Mouse (Mus musculus): ENCODE results near the gene Serpina6. TPM values are rescaled to one million over a fixed set of nuclear protein-coding genes. Genes with fewer than 3 reads are reported as not detected.
"Not testable (repeated sequence)": the region's sequence is repeated elsewhere in the genome, so short reads cannot be mapped to it uniquely, and the experiment has no call there.

Serpina6 gene
- polyA plus RNA-seq (2012; ENCODE audit: insufficient read depth, insufficient read length, missing spikeins) = not detected in 2 replicates

DNA sequence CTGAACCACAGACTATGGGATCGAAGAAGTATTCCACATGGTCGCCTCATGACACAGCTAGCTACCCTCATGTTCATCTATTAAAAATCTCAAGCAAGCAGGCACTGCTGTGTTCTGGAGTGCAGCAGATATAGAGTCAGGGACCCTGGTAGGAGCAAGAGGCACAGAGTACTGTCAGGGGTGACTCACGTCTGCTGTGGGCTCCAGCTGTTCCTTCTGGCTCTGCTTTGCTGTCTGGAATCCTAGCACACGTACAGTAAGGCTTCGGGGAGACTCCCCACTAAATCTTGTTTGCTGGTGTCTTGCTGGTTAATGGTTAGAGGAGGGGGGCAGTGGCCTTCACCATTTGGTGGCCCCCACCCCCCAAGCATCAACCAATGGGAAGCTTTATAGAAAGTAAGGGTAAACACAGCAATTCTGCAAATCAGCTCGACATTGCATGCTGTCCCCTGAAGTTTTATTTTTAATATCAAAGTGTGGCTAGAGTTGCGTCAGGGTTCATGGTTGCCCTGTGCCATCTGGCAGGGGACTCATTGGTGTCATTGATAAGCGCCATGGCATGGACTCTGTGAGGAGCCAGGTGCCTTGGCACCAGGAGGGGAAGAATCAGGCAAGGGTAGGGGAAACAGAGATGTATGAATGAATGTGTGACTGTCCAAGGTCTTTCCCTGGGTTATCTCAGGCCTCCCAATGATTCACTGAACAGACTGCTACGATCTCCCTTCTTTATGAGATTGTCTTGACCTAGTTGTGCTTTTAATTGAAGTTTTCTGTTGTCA lies at the start of gene Serpina6:
Gene Serpina6, minus strand, starts transcription at position 365 of the 779 bp plus-strand sequence.
- no peak within 1 kb of the TSS for H3K27ac ChIP-seq (replicated peaks; ENCODE audit: low read depth, low read length)
- no peak within 1 kb of the TSS for H3K4me3 ChIP-seq (ENCODE audit: insufficient read depth, low read depth, low read length)
- peaks cover 2% of the 10 kb centered on the region; the same call in 1 of the 2 replicates for H3K4me1 ChIP-seq (ENCODE audit: control insufficient read depth, insufficient read depth, insufficient read length, low read length)

DNA sequence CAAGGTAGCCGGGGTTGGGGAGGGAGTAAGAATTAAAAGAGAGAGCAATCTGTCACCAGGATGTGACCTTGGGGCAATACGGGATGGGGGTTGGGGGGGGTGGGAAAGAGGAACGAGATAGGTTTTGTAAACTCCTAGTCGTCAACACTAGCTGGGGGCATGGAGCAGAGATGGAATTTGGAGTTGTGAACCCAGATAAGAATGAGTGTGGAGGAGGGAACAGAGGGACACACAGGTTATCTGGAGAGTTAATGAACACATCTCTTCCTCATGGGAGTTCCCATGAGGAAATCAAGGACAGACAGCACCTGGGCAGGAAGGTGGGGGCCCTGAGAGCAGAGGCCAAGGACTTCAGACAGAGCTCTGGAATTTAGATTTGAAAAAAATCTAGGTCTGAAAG lies 49.1 kb upstream of the Serpina6 start:
- Histone ChIP-seq H3K4me3 (ENCODE audit: insufficient read depth, low read depth, low read length) (no peak overlapping the region), H3K27ac (replicated peaks; ENCODE audit: low read depth, low read length) (no peak overlapping the region), H3K4me1 (ENCODE audit: control insufficient read depth, insufficient read depth, insufficient read length, low read length) (no peaks in the 10 kb centered on the region)

DNA sequence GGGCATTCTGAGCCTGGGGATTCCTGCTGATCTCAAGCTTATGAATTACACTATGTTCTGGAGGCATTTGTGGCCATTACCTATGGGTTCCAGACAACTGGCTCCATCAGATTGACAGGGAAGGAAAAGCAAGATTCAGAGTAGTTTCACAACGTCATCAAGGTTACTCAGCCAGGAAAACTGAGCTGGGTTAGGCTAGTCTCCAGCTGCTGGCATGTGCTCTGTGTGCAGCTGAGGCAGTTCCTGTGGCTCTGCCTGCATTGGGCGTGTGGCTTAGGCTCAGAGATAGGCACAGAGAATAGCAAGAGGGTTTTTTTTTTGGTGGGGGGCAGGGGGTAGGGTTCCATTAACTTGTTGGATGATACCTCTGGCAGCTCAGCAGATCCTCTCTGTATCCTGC lies 48.5 kb upstream of the Serpina6 start:
- H3K27ac ChIP-seq (replicated peaks; ENCODE audit: low read depth, low read length) = no peak overlapping the region
- no peaks in the 10 kb centered on the region for H3K4me1 ChIP-seq (ENCODE audit: control insufficient read depth, insufficient read depth, insufficient read length, low read length)
- H3K4me3 ChIP-seq (ENCODE audit: insufficient read depth, low read depth, low read length) = no peak overlapping the region

DNA sequence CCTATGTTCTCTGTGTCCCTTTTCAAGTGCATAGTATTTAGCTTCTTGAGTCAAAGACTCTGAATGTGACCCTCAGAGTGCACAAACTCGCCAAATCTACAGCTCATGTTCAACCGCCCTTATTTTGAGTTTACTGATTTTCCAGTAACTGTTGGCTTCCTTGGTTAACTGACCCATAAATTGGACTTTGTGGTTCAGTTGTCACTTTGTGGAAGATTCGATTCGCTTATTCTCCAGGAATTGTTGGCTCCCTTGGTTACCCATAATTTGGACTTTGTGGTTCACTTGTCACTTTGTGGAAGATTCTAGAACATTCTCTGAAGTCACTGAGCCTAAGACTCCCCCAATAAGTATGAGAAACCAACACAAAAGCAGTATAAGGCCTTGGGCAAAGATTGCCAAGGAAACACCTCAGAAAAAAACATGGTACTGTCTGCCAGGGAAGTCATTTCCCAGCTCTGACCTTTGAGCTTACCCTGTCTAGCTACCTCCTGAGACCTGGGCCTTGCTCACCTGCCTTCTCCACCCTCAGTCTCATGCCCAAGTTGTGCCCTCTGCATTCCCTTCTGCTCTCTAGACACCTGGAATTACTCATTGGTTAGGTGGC lies 43.2 kb upstream of the Serpina6 start:
- Histone ChIP-seq H3K4me1 (ENCODE audit: control insufficient read depth, insufficient read depth, insufficient read length, low read length) (no peaks in the 10 kb centered on the region), H3K4me3 (ENCODE audit: insufficient read depth, low read depth, low read length) (no peak overlapping the region), H3K27ac (replicated peaks; ENCODE audit: low read depth, low read length) (no peak overlapping the region)

DNA sequence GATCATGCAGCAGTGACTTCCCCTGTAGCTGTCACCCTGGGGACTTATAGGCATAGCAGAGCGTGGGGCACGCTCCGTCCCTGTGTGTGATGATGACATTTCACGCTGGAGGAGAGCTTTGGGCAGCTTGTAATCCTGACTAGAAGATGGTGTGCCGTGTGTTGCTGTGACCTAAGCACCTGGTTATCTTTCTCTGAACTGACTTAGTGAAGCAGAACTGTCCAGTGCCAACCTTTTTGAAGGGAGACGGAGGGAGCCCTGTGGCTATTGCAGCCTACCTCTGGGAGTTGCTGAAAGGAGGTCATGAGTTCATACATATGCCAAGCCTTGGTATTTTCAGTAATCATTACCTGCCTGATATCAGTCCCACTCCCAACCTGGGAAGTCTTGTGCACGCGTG lies 38.4 kb upstream of the Serpina6 start, which contains the start of gene Serpina1f:
Gene Serpina1f, minus strand, starts transcription at position 101 of the 400 bp plus-strand sequence.
- Histone ChIP-seq H3K27ac (replicated peaks; ENCODE audit: low read depth, low read length) (no peak within 1 kb of the TSS), H3K4me1 (ENCODE audit: control insufficient read depth, insufficient read depth, insufficient read length, low read length) (no peaks in the 10 kb centered on the region), H3K4me3 (ENCODE audit: insufficient read depth, low read depth, low read length) (no peak within 1 kb of the TSS)

DNA sequence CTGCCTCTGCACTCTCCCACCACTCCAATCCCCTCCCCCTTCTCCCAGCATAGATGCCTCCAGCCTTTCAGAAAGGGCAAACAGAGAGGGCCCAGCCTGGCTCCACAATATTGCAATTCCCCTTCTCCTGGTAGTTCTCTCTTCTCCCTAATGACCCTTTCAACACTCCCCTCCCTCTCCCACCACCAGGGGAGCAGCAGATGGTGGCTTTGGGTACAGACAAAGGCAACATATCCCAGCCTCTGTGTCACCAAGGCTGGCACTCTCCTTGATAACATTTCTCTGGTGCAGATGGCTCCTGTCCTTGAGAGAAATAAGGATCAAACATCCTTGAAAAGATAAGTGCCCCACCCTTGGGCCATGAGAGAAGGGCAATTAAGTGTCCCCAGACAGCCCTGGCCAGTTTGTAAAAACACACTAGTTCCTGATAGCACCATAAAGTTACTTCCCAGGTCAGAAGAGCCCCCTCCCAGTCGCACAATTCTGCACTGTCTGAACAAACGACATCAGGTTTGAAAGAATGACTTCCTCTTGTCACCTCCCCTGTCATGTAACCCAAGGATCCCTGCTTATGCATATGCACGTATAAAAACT lies 31.3 kb upstream of the Serpina6 start:
- Histone ChIP-seq H3K4me3 (ENCODE audit: insufficient read depth, low read depth, low read length) (no peak overlapping the region), H3K27ac (replicated peaks; ENCODE audit: low read depth, low read length) (no peak overlapping the region), H3K4me1 (ENCODE audit: control insufficient read depth, insufficient read depth, insufficient read length, low read length) (no peaks in the 10 kb centered on the region)

DNA sequence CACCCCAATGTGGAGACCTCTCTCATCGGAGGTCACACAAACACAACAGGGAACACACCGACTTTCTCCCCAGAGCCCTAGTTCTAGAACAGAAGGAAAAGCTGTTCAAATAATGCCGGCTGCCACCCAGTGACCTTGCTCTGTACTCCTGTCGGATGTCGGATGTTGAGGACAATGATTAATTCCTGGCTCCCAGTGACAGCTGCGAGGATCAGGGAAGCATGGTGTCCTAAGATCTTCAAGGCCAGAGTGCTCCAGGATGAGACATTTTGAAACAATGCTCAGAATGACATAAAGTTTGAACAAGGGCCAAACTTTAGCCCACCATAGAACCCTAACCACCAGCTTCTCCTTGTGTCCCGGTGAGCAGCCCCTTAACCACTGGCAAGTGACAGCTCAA lies 30.0 kb upstream of the Serpina6 start:
- Histone ChIP-seq H3K4me1 (ENCODE audit: control insufficient read depth, insufficient read depth, insufficient read length, low read length) (no peaks in the 10 kb centered on the region), H3K27ac (replicated peaks; ENCODE audit: low read depth, low read length) (no peak overlapping the region), H3K4me3 (ENCODE audit: insufficient read depth, low read depth, low read length) (no peak overlapping the region)

DNA sequence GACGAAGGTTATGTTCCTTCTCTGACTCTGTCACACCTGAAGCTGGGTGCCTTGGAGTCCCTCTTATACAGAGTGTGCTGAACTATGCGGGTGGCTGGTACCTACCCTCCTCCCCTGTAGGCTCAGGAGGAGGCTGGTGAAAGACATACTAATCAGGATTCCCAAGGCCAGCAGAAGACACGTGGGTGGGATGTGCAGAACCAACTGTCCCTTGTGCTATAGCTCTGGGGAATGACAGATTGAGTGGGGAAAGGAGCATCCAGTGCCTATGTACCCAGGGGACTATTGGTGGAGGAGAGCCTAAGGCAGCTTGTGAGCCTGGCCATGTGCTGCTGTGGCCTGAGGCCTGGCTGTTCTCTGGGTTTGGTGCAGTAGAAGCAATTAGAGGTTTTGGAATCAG lies 29.0 kb upstream of the Serpina6 start:
- no peak overlapping the region for H3K27ac ChIP-seq (replicated peaks; ENCODE audit: low read depth, low read length)
- H3K4me3 ChIP-seq (ENCODE audit: insufficient read depth, low read depth, low read length) = no peak overlapping the region

DNA sequence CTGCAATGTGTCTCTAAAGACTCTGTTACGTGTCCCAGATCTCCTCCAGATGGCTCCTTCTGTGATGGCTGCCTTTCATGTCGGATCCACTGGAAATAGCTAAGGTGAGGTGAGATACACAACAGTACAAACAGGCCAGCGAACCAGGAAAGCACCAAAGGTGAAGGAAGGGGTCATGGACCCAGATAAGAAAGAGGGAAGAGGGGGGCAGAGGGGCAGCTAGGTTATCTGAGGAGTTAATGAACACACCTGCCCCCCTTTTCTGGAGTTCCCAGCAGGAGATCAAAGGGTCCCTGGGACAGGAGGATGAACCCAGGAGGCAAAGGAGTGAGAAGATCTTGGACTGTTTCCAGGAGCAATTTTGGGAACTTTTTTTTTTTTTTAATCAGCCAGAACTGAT lies 28.4 kb upstream of the Serpina6 start:
- no peak overlapping the region for H3K4me3 ChIP-seq (ENCODE audit: insufficient read depth, low read depth, low read length)
- H3K27ac ChIP-seq (replicated peaks; ENCODE audit: low read depth, low read length) = no peak overlapping the region
- H3K4me1 ChIP-seq (ENCODE audit: control insufficient read depth, insufficient read depth, insufficient read length, low read length) = no peaks in the 10 kb centered on the region

More for the DNA sequence above, 29.0 kb upstream of the Serpina6 start:
- H3K4me1 ChIP-seq (ENCODE audit: control insufficient read depth, insufficient read depth, insufficient read length, low read length) = no peaks in the 10 kb centered on the region

DNA sequence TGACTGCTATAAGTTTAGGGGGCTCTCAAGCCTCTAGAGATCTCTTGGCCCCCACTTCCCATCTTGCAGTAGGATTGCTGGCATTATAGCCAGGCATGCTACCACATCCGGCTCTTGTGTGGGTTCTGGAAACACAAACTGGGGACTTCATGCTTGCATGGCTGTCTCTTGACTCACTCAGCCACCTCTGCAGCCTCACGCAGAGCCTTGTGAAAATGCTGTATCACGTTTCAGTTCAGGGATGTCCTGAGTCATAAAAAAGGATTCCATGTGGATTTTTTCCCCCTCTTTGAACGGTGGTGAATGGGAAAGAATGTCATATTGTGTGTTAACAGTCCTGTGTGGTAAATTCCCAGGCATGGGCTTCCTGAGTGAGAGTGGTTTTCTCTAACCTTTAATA lies 26.8 kb upstream of the Serpina6 start:
- Histone ChIP-seq H3K4me3 (ENCODE audit: insufficient read depth, low read depth, low read length) (no peak overlapping the region), H3K4me1 (ENCODE audit: control insufficient read depth, insufficient read depth, insufficient read length, low read length) (no peaks in the 10 kb centered on the region), H3K27ac (replicated peaks; ENCODE audit: low read depth, low read length) (no peak overlapping the region)

DNA sequence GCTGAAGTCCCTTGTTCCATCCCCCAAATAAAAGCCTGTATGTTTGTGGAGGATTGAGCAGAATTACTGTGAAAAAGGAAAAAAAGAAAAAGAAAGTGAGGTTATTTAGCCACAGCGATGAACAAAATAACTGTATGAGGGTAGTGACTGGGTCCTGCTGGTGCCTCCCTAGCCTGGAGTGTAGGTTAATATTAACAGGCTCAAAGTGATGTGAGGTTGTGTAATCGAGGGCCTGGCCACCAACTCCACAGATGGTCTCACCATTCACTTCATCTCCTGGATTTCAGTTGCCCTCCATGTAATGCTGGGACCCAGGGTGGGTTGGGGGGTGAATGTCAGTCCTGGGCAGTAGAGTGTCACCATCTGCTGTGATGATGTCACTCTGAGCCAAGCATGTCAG lies 24.7 kb upstream of the Serpina6 start:
- Histone ChIP-seq H3K27ac (replicated peaks; ENCODE audit: low read depth, low read length) (no peak overlapping the region), H3K4me3 (ENCODE audit: insufficient read depth, low read depth, low read length) (no peak overlapping the region), H3K4me1 (ENCODE audit: control insufficient read depth, insufficient read depth, insufficient read length, low read length) (no peaks in the 10 kb centered on the region)

DNA sequence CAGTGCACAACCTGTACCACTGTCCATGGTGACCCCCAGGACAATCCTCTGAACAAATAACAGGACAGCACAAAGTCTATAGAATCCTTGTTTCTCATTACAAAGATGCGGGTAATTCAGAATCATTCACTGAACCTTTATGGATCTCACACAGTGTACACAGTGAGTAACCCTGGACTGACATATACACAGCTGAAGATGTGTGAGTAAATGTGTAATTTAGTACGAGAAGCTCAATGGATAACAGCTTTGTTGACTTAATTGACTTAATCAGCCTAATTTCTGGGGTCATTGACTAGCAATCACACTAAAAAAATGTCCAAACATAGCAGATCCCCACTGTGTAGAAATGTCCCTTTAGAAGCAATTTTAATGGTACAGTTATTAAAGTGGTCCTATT lies 24.2 kb upstream of the Serpina6 start:
- Histone ChIP-seq H3K27ac (replicated peaks; ENCODE audit: low read depth, low read length) (no peak overlapping the region), H3K4me3 (ENCODE audit: insufficient read depth, low read depth, low read length) (no peak overlapping the region), H3K4me1 (ENCODE audit: control insufficient read depth, insufficient read depth, insufficient read length, low read length) (no peaks in the 10 kb centered on the region)

DNA sequence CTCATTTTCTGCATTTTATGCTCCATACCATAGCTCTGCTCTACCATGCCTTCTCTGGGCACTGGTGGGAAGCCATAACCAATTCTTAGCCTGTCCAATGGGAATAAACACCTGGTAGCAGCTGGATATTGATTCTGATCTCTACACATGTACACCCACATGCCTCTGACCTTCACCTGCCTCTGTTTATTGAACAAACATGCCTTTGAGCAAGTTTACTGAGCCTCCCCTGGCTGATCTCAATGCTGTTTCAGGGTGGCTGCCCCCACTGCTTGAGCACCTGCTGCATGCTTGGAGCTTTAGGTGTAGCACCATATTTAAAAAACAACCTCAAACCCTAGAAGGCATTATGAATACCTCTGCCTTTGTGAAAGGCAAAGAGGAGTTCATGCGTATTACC lies 22.8 kb upstream of the Serpina6 start:
- not testable (repeated sequence) for H3K4me1 ChIP-seq (ENCODE audit: control insufficient read depth, insufficient read depth, insufficient read length, low read length); H3K27ac ChIP-seq (replicated peaks; ENCODE audit: low read depth, low read length); H3K4me3 ChIP-seq (ENCODE audit: insufficient read depth, low read depth, low read length)

DNA sequence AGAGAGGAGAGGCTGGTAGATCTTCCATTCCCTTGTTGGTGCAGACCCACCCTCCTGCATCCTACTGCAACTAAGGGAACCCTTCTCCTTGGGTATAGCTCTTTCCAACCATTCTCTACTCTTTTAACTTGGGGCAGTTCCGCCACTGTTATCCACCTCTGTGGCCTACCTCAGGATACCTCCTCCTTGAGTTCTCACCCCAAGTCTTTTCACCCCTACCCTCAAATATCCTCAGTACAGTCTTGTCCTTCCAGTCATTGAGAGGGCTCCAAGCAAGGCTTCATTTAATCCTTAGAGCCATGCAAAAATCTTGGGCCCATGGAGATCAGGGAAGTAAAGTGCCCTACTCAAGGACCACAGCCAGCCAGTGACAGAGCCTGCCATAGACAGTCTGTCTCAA lies 19.0 kb upstream of the Serpina6 start, which contains the start of gene Serpina16:
Gene Serpina16, minus strand, starts transcription at position 101 of the 400 bp plus-strand sequence.
- Histone ChIP-seq H3K27ac (replicated peaks; ENCODE audit: low read depth, low read length) (no peak within 1 kb of the TSS), H3K4me1 (ENCODE audit: control insufficient read depth, insufficient read depth, insufficient read length, low read length) (no peaks in the 10 kb centered on the region), H3K4me3 (ENCODE audit: insufficient read depth, low read depth, low read length) (no peak within 1 kb of the TSS)

DNA sequence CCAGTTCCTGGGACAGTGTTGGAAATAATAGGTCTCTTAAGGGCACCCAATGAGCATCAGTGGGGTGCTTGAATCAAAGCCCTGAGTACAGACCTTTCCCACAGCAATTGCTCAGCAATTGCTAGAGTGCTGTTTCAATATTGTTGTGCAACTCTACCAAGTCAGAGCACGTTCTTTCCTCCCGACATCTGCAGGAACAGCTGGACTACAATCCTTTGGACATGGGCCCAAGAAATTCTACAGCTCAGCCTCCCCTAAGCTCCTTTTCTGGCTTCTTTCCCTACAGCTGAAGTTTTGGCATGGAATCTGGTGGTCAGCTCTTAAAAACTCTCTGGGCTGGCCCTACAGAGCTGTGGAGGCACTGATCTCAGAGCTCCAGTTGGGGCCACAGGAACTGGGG lies 16.2 kb upstream of the Serpina6 start:
- Histone ChIP-seq H3K27ac (replicated peaks; ENCODE audit: low read depth, low read length) (no peak overlapping the region), H3K4me1 (ENCODE audit: control insufficient read depth, insufficient read depth, insufficient read length, low read length) (no peaks in the 10 kb centered on the region), H3K4me3 (ENCODE audit: insufficient read depth, low read depth, low read length) (no peak overlapping the region)

All from brown adipose tissue, adult 24 weeks (tissue).